Mouse (Mus musculus): ENCODE measurements at regions not wholly inside any gene's neighbourhood (a gene's known extent, or its start where the extent isn't known, plus 50 kb on each side); places are given as distances from the start of the nearest gene placed in this dataset.

DNA sequence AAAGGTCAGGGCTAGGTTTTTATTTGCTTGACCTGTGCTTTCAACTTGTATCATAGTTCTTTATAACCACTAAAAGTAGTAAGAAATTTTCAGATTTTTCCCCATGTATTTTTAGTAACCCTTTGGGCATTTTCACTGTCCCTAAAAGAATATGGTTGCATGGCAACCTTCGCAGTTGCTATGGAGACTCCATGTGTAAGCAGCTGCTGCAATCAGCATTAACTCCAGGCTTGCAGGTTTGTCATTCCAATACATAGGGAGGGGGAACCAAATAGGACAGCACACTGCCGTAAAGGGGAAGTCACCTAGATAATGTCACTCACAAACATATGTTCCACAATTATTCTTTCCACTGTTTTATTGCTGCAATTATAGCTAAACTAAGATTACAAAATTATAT lies 328.3 kb upstream of the Cypt12 start:
- TF ChIP-seq CTCF (IDR thresholded peaks at IDR 0.05) (no peak), EP300 (IDR thresholded peaks at IDR 0.05) (no peak)
